Mouse (Mus musculus) kidney, embryonic 16.5 days (tissue): ENCODE measurements around the gene Alg14. TPM values are rescaled to one million over a fixed set of nuclear protein-coding genes. Genes with fewer than 3 reads are reported as not detected.
A peak's percentile ranks its signal among the peaks of the same experiment; 100 is the strongest.

Experiments
- ATAC-seq: fragments of 200-750 bp; cut with Nextera tagmentation; 2 replicates; pipeline ENCODE4 v1.8.0; 2017; ENCODE audit warnings: moderate TSS enrichment; ENCODE audit not compliant: low FRiP score, low TSS enrichment
- H3K27ac ChIP-seq: fragments of 300-500 bp; sonication (generic); 2 replicates; pipeline ENCODE4 v1.5.1; 2014; ENCODE audit warnings: low read length
- H3K27me3 ChIP-seq: fragments of 300-500 bp; sonication (generic); 2 replicates; pipeline ENCODE4 v1.6.1; 2014; ENCODE audit warnings: low read length, control low read depth, mixed read lengths; ENCODE audit not compliant: insufficient read depth
- H3K36me3 ChIP-seq: fragments of 300-500 bp; sonication (generic); 2 replicates; pipeline ENCODE4 v1.6.1; 2014; ENCODE audit warnings: low read length, control low read depth, mixed read lengths; ENCODE audit not compliant: insufficient read depth
- H3K4me1 ChIP-seq: fragments of 300-500 bp; sonication (generic); 2 replicates; pipeline ENCODE4 v1.6.1; 2014; ENCODE audit warnings: low read length, control low read depth, mixed read lengths; ENCODE audit not compliant: insufficient read depth
- H3K4me2 ChIP-seq: fragments of 300-500 bp; sonication (generic); replicated peaks from 2 replicates; pipeline ENCODE4 v1.6.1; 2014; ENCODE audit warnings: low read depth, low read length
- H3K4me3 ChIP-seq: fragments of 300-500 bp; sonication (generic); 2 replicates; pipeline ENCODE4 v1.5.1; 2014; ENCODE audit warnings: mild to moderate bottlenecking, low read length
- H3K9ac ChIP-seq: fragments of 300-500 bp; sonication (generic); replicated peaks from 2 replicates; pipeline ENCODE4 v1.6.1; 2014; ENCODE audit warnings: low read length
- H3K9me3 ChIP-seq: fragments of 300-500 bp; sonication (generic); 2 replicates; pipeline ENCODE4 v1.6.1; 2016; ENCODE audit warnings: low read length, control low read depth
- WGBS: fragments of 180-500 bp; shearing (Covaris S2); extraction: QIAGEN DNeasy Blood & Tissue Kit; methylation state at CpG from one replicate; pipeline ENCODE4 v1.1.7; 2014; 5-methylcytosine and 5-hydroxymethylcytosine counted together
- polyA plus RNA-seq: library from polyadenylated mRNA; unstranded; fragments of >200 nt; fragmentation: Nextera tagmentation; extraction: Ambion mirVana; gene quantifications from 2 replicates; pipeline ENCODE4 v1.2.1, GENCODE M21; 2015

The Alg14 gene
- polyA plus RNA-seq, 1 experiment from 2014 or later = 43.5 TPM

DNA sequence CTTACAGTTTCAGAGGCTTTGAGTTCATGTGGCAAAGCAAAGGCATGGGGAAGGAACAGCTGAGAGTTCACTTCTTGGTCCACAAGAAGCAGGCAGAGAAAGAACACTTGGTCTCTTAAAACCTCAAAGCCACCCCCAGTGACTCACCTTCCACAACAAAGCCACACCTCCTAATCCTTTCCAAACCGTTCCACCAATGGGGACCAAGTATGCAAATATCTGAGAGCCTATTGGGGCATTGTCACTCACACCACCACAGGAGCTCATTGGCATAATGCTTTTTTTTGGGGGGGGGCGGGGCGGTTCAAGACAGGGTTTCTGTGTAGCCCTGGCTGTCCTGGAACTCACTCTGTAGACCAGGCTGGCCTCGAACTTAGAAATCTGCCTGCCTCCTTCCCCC is 77.0 kb downstream of the Alg14 start:
- Histone ChIP-seq H3K4me1 (0 out of 2 replicates have a peak, but pooled peaks cover 5% of the 10 kb centered on the region), H3K27me3 (no peaks in the 10 kb centered on the region), H3K4me2 (no peak overlapping the region), H3K36me3 (no peaks in the 10 kb centered on the region), H3K27ac (no peak overlapping the region), H3K9ac (no peak overlapping the region), H3K4me3 (no peak overlapping the region), H3K9me3 (no peaks in the 10 kb centered on the region)
- WGBS = 98% methylated on average over 4 of the region's 4 CpGs
- no peak for ATAC-seq

DNA sequence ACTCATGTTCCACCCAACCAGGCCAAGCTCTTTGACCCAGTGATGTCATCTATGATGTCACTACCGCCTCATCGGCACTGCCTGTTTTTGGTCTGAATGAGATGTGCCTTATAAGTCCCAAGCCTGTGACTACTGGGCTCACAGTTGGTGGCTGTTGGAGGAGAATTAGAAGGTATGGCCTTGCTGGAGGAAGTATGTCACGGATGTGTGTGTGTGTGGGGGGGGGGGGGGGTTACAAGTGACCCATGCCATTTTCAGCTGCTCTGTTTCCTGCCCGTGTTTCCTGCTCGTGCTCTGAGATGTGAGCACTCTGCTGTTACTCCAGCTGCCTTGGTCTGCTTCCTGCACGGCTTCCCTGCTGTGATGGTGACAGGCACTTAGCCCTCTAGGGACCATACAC is 77.9 kb downstream of the Alg14 start:
- Histone ChIP-seq H3K9me3 (no peaks in the 10 kb centered on the region), H3K36me3 (no peaks in the 10 kb centered on the region), H3K27me3 (no peaks in the 10 kb centered on the region), H3K4me1 (0 out of 2 replicates have a peak, but pooled peaks cover 5% of the 10 kb centered on the region), H3K9ac (no peak overlapping the region), H3K4me2 (no peak overlapping the region), H3K4me3 (no peak overlapping the region), H3K27ac (peak overlapping the region; percentile 16)
- peak; percentile 52; the same call in 1 of the 2 replicates for ATAC-seq
- WGBS = 75% methylated on average over 6 of the region's 6 CpGs

DNA sequence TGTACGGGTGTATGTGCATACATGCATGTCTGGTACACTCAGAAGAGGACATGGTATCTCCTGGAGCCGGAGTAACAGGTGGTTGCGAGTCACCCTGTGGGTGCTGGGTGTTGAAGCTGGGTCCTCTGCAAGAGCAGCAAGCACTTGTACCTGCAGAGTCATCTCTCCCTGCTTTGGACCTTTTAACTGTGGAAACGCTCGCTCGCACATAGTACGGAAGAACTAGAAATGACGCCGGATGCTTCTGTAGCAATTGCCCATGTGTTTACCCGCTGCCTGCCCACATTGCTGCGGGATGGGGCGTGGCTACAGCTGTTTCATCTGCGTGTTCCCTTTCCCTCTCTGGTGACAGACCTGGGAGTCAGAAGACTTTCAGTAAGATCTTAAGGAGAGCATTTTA is 78.7 kb downstream of the Alg14 start:
- no peak overlapping the region for H3K4me3 ChIP-seq
- H3K27ac ChIP-seq = no peak overlapping the region
- ATAC-seq = no peak

DNA sequence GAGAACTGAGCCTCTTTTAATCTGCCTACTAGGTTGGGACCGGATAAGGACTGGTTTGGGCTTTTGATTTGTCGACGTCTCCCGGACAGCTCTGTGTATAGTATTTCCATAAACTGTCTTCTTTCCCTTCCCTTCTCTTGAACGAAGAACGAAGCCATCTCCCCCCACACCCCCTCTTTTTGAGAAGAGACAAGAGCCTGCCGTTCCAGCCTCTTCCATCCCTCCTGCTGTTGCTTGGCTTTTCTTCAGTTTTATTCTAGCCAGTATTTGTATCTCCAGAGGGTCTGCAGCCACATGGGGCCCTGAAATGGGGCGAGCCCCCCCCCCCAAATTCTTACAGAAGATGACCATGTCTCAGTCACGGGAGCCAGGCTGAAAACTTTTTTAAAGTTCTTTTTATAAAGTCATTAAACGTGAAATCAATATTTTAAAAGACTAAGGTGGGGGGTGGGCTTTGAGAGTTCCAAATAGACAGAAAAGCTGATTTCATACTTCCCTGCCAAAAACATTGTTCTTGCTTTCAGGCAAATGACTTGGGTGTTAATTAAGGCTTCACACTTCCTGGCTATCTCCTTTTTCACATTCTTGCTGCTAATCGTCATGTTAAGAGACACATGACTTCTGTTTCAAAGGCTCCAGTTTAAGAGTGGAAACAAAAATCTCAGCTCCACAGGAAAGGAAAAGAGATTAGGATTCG is 79.4 kb downstream of the Alg14 start:
- no peak for ATAC-seq
- Histone ChIP-seq H3K27ac (no peak overlapping the region), H3K27me3 (no peaks in the 10 kb centered on the region), H3K36me3 (no peaks in the 10 kb centered on the region), H3K4me1 (0 out of 2 replicates have a peak, but pooled peaks cover 5% of the 10 kb centered on the region), H3K9ac (no peak overlapping the region), H3K4me3 (no peak overlapping the region), H3K9me3 (no peaks in the 10 kb centered on the region), H3K4me2 (no peak overlapping the region)
- WGBS = 77% methylated on average over 12 of the region's 12 CpGs

More for the DNA sequence above, 78.7 kb downstream of the Alg14 start:
- no peaks in the 10 kb centered on the region for H3K36me3 ChIP-seq
- no peak overlapping the region for H3K9ac ChIP-seq
- no peaks in the 10 kb centered on the region for H3K9me3 ChIP-seq
- H3K4me2 ChIP-seq = no peak overlapping the region
- no peaks in the 10 kb centered on the region for H3K27me3 ChIP-seq
- WGBS = 84% methylated on average over 13 of the region's 13 CpGs
- H3K4me1 ChIP-seq = 0 out of 2 replicates have a peak, but pooled peaks cover 5% of the 10 kb centered on the region

DNA sequence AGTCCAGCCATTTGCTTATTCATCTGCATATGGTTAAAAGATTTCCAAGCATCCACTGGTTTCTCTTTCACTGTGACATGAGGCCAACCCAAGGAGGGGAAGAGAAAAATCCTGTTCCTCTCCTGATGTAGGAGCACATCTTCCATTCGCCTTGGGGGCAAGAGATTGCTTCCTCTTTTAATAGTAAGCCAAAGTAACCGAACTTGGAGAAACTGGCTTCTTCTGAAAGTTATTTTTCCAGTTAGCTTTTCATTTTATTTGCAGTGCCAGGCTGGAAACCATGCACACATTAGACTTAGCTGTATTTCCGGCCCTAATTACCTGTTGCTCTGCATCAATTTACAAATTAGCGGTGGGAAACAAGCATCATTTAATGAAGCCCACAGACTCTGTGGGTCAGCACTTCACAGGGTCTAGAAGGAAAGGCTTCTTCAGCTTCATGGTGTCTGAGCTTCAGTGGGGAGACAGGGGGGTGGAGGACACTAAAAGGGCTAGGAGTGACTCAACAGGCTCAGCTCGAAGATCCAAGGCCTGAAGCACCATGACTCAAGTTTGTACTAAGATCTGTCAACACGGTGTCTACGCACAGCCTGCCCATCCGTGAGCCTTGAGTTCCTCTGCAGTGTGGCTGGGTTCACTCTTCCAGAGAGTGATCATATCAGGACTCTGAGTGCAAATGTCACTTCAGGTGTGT is 80.1 kb downstream of the Alg14 start:
- ATAC-seq = no peak
- Histone ChIP-seq H3K27me3 (no peaks in the 10 kb centered on the region), H3K9me3 (no peaks in the 10 kb centered on the region), H3K9ac (no peak overlapping the region), H3K27ac (no peak overlapping the region), H3K4me2 (no peak overlapping the region), H3K4me1 (0 out of 2 replicates have a peak, but pooled peaks cover 5% of the 10 kb centered on the region), H3K4me3 (no peak overlapping the region), H3K36me3 (no peaks in the 10 kb centered on the region)
- WGBS = 71% methylated on average over 8 of the region's 8 CpGs

DNA sequence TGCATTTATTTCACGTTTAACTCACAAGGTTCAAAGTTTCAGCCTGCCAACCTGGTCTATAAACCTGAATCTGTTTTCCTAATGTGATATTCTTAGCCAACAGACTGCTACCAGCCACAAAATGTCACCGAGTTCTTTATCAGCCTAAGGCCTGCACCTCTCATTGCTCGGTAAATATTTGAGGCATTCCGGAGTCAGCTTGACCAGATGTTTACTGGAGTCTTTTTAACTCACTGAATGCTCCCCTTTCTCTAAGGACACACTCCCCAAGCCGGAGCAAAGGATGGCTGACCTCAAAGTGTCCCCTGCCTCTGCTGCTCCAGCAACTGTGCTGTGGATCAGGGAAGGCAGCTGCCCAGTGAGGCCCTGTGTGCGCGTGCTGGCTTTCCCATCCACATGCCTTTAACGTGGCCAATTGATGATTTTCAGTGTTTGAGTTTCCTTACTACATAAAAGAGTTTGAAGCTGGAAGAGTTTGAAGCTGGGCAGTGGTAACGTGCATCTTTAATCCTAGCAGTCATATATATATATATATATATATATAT is 82.4 kb downstream of the Alg14 start:
- no peaks in the 10 kb centered on the region for H3K27me3 ChIP-seq
- no peaks in the 10 kb centered on the region for H3K9me3 ChIP-seq
- H3K4me2 ChIP-seq = no peak overlapping the region
- H3K9ac ChIP-seq = no peak overlapping the region
- H3K4me1 ChIP-seq = peaks cover 11% of the 10 kb centered on the region; the same call in 1 of the 2 replicates
- H3K36me3 ChIP-seq = no peaks in the 10 kb centered on the region
- WGBS = 66% methylated on average over 9 of the region's 9 CpGs
- no peak overlapping the region for H3K27ac ChIP-seq
- no peak for ATAC-seq
- H3K4me3 ChIP-seq = no peak overlapping the region

DNA sequence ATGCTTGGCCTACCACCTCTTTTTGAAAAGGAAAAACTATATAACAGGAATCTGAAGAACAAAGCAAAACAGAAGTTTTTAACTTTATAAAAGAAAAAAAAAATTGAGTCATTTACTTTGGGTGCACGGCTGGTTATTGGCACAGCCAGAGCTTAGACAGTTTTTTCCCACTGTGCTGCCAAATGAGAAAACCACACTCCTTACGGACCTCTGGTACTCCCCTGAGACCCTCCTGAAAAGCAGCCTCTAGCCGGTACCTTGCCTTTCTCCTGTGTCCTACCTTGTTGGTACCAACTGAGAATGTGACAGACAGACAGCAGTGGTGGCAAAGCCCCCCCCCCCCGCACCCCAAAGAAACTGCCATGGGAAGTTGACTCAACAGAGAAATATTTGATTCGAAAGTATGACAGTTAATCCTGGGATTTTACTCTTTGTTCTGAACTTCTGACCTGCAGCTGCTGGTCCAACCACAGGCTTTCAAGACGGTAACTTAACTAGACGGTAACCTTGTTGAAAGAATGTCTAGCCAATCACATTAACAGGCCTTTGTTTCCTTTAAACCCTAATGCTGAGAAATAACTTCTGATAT is 84.1 kb downstream of the Alg14 start:
- H3K9ac ChIP-seq = no peak overlapping the region
- no peaks in the 10 kb centered on the region for H3K36me3 ChIP-seq
- H3K4me2 ChIP-seq = no peak overlapping the region
- H3K4me1 ChIP-seq = peaks cover 13% of the 10 kb centered on the region; the same call in 1 of the 2 replicates
- H3K27ac ChIP-seq = no peak overlapping the region
- no peak overlapping the region for H3K4me3 ChIP-seq
- 65% methylated on average over 7 of the region's 7 CpGs for WGBS
- no peak for ATAC-seq
- no peaks in the 10 kb centered on the region for H3K27me3 ChIP-seq
- no peaks in the 10 kb centered on the region for H3K9me3 ChIP-seq

DNA sequence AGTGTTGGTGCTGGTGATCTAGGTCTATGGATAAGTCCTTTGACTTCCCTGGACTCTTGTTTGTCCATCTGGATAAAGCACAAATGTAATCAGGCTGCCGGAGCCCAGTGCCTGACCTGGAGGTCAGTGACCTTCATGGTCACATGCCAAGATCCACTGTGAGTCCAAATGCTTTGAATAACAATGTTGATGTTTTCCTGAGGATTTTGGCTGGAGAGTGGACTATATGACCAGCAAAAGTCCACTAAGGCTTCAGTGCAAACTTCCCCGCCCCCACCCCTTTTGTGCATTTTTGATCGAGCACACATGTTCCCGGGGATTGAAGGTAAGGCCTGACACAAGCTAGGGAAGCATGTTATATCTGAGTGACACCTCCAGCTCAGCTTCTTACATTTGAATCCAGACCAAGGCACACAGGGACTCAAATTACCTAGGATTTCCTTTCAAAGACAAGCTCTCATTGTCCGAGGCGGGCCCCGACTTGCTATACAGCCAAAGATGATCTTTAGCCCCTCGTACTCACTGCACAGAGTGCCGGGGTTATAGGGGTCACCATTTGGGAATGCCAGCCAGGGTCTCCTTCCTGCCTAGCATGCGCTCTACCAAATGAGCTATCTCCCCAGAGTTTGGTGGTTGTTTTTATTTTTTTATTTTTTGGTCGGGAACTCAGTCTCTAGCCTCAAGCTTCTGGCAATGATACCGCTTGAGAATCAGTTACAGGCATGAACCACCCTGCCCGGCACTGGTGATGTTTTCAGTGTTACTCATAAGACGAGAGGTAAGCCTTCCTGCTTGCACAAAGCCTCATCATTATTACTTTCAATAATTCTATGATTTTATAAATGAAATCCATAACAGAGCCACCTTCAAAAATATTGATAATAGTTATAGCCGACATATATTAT is 87.4 kb downstream of the Alg14 start:
- ATAC-seq = peak; percentile 33; the same call in 1 of the 2 replicates
- no peak overlapping the region for H3K9ac ChIP-seq
- no peak overlapping the region for H3K27ac ChIP-seq
- WGBS = 48% methylated on average over 15 of the region's 15 CpGs
- no peaks in the 10 kb centered on the region for H3K9me3 ChIP-seq
- H3K4me3 ChIP-seq = no peak overlapping the region
- H3K36me3 ChIP-seq = no peaks in the 10 kb centered on the region
- no peaks in the 10 kb centered on the region for H3K27me3 ChIP-seq
- peaks cover 7% of the 10 kb centered on the region; the same call in 1 of the 2 replicates for H3K4me1 ChIP-seq
- H3K4me2 ChIP-seq = no peak overlapping the region

DNA sequence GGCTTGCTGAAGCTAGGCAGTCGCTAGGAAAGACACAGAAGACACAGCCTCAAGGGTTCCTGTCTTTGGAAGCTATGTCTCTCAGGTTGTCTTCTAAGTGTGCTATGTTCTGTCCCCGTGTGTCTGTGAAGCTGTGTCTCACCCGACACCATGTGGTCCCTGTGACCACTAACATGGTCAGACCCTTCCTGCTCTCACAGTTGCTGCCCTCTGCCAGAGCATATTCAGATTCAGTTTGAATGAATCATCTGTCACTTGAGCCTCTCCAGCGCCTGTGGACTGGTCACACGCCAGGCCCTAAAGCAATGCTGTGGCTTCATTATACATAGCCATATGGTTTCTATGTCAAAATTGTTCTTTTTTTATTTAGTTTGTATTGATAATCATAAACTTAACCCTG is 88.1 kb downstream of the Alg14 start:
- Histone ChIP-seq H3K4me1 (peaks cover 7% of the 10 kb centered on the region; the same call in 1 of the 2 replicates), H3K9me3 (0 out of 2 replicates have a peak, but pooled peaks cover 3% of the 10 kb centered on the region), H3K27ac (no peak overlapping the region), H3K9ac (no peak overlapping the region), H3K4me3 (no peak overlapping the region), H3K36me3 (no peaks in the 10 kb centered on the region), H3K27me3 (no peaks in the 10 kb centered on the region), H3K4me2 (no peak overlapping the region)
- 85% methylated on average over 5 of the region's 5 CpGs for WGBS
- ATAC-seq = no peak
